19 mouse cellular contexts compared by ENCODE assay signal in genomic region chr2:145216580-145216979, GRCm38 (mm10).
"Had no signal": no experiment of that assay in that cellular context is flagged by ENCODE, and none has a peak within 500 bp of the region (broad histone marks: within the 10 kb centered on the region; RNA-seq: fewer than 3 reads in every experiment).

No protein-coding gene starts in this region.

- H3K4me1 ChIP-seq: liver, embryonic 12.5 days; midbrain, embryonic 10.5 days; midbrain, embryonic 12.5 days; neural tube, embryonic 12.5 days had no signal

- H3K9me3 ChIP-seq: liver, embryonic 12.5 days; midbrain, embryonic 10.5 days; midbrain, embryonic 12.5 days; neural tube, embryonic 15.5 days had no signal

- H3K27me3 ChIP-seq: liver, embryonic 12.5 days; midbrain, embryonic 12.5 days; neural tube, embryonic 12.5 days; neural tube, embryonic 15.5 days had no signal

- H3K4me2 ChIP-seq: liver, embryonic 12.5 days; midbrain, embryonic 12.5 days; neural tube, embryonic 12.5 days; neural tube, embryonic 15.5 days had no signal

- H3K36me3 ChIP-seq: liver, embryonic 12.5 days; midbrain, embryonic 10.5 days; midbrain, embryonic 12.5 days; neural tube, embryonic 12.5 days; neural tube, embryonic 15.5 days had no signal

- H3K4me3 ChIP-seq: liver, embryonic 12.5 days; midbrain, embryonic 10.5 days; midbrain, embryonic 12.5 days; myocyte; neural tube, embryonic 12.5 days; neural tube, embryonic 15.5 days had no signal

- DNase-seq: lung, adult 2 months; lung, postnatal 4 days; midbrain, embryonic 14.5 days; retina, postnatal 1 day; right cerebral cortex, adult 18-20 months; right cerebral cortex, postnatal 25 days; right cerebral cortex, postnatal 4 days; spleen, adult 18-20 months; thymus, adult 18-20 months; thymus, postnatal 14 days; thymus, postnatal 36 days had no signal

- ATAC-seq: liver, embryonic 12.5 days; midbrain, embryonic 16.5 days had no signal

- H3K9ac ChIP-seq: liver, embryonic 12.5 days; liver, embryonic 14.5 days; midbrain, embryonic 12.5 days; neural tube, embryonic 12.5 days; neural tube, embryonic 15.5 days had no signal

- H3K27ac ChIP-seq: liver, embryonic 12.5 days; liver, embryonic 14.5 days; midbrain, embryonic 10.5 days; midbrain, embryonic 12.5 days; neural tube, embryonic 12.5 days; neural tube, embryonic 15.5 days had no signal
